Mouse (Mus musculus): Measurements from ENCODE around the gene Ywhae. TPM values are rescaled to one million over a fixed set of nuclear protein-coding genes. Genes with fewer than 3 reads are reported as not detected.

Gene Ywhae
- total and polyA plus RNA-seq, 3 experiments: 57.3 to 668 (median 656) TPM

DNA sequence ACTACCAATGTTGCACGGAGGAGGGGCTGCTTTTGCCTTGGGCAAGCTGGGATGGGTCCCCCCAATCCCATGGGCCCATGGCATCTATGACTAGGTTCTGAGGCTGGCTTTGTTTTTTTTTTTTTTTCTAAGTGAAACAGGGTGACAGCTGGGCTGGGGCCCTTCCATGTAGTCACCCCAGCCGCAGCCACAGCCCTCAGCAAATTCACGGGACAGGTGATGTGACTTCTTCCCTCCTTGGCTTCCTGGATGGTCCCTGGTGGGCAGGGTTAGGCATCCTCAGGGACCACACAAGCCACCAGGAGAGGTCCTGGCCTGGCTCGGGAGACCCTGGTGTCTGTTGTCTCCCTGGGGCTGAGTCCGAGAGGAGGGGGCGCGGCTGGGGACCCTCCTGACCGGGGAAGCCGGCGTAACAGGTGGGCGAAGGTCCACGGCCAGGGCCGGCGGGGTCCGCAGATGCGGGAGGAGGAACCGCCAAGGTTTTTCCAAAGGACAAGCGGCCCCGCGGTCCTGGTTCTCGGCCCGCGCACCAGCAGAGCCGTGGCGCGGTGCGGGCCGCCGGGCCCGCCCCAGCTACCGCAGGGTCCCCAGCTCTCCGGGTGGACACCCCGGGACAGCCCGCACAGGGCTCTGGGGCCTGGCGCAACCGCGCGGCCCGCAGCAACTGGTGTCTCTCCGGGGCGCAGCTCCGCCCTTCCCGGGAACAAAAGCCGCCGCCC lies 62.1 kb downstream of the Ywhae start:
- peak; percentile 73 for DNase-seq

DNA sequence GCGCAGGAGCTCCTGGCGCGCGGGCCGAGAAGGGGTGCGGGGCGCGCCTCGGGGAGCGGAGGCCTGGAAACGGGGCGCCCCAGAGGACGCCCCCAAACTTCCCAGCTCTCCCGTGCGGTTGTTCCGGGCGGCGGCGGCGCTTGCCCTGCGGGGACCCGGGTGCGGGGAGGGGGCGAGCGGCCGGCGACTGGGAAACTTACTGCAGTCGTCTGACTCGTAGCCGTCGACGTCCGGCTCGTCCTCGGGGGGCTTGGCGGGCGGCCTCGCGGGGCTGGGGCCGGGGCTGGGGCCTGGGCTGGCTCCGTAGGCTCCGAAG lies 62.6 kb downstream of the Ywhae start:
- no peak for DNase-seq

DNA sequence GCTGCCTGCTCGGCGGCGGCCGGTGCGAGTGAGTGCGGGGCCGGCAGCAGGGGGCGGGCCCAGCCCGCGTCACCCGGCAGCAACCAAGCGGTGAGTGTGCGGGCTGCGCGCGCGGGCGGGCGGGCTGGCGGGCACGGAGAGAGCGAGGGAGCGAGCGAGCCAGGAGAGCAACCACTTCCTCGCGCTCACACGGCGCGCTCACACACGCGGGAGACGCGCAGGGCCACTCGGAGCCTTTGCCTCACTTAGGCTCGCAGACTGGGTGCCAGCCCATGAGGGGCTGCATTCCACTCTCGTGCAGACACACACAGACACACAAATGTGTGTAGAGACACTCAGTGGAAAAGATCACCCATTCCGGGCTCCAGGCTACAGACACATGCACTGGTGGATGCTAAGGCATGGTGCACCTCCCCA lies 63.4 kb downstream of the Ywhae start, which contains the start of gene Doc2b:
Gene Doc2b, minus strand, starts transcription at position 21 of the 417 bp plus-strand sequence.
- DNase-seq: peak; percentile 81

DNA sequence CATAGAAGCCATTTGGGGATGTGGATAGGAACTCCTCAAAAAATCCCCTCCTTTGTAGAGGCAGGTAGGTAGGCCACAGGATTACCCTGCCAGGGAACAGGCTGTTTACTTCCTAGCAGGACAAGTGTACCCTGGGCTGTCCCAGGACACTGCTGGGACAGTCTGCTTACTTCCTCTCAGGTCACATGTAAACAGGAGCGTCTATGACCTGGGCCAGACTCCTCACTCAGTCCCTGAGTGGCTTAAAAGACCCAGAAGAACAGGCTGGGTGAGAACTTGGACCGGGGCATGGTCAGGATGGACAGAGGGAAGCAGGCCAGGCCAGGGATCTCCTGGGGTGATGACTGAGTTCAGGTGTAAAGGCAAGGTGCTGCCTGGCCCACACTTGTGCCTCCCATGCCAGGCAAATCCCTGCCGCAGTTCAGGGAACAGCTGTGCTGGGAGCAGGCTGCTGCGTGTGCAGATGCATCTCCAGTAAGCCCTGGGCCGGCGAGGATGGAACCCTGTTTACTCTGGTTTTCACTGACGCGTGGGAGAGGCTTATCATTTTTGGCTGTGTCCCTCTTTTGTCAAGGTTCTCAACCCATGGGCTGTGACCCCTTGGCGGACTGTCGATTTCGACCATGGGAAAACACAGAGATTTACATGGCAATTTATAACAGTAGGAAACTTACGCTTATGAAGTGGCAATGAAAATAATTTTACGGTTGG lies 64.0 kb downstream of the Ywhae start:
- DNase-seq: no peak

DNA sequence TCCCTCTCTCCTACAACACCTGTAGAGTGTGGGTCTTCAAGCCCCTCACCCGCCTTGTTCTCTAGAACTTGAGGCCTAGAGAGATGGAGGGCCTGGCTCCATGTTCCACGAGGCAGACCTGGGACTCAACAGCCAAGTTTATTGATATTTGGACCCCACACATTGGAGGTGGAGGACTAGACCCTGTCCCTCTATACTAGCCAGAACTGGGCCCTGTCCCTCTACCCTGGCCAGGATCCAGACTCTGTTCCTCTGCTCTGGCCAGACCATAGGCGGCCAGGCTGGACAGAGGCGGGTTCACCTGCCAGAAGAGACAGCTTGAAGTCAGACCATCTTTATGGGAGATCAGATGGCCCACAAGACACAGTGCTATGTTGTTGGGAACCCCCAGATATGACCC lies 68.7 kb downstream of the Ywhae start:
- no peak for DNase-seq

DNA sequence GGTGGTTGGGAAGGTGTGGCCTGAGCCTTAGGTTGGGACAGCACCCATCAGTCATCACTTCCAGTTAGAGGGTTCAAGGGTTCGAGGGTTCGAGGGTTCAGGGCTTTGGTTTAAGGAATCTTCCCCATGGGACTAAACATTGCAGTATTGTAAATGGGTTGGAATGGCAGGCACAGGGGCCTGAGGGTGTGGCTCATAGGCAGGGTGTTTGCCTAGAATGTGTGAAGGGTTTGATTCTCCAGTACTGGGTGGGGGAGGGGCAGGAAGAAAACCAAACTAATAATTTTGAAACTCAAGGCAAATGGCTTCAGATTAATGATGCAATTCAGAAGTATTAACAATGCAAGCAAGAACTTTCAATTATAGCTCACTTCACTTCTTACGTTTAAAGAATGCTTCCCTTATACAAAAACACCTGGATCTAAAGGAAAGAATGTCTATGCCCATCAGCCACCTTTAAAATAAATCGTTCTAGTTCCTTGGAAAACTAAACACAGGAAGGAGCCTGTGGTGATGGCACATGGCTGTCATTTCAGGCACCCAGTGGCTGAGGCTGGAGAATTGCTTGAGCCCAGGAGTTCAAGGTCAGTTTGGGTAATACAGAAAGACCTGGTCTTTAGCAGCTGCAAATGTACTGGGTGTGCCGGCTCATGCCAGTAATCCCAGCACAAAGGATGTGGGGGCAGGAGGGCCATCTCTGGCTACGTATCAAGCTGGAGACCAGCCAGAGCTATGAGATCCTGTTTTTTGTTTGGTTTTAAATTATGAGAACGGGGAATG lies 69.3 kb downstream of the Ywhae start:
- DNase-seq: no peak

DNA sequence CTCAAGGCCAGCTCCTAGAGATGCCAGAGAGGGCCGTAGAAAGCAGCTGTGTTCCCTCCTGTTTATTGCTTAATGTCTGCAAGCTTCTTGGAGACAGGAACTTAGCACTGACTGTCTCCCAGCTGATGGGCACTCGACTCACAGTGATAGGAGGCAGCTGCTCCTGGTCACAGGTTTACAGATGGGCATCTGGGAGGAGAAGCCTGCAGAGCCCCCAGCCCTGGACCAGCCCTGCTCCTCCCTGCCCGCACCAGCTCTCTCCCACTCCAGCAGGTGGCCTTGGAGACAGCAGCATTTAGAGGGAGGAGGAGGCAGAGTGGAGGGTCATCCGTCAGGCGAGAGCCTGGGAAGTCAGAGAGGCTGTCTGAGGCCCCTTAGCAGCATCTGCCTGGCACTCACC lies 74.8 kb downstream of the Ywhae start:
- DNase-seq: peak; percentile 64

DNA sequence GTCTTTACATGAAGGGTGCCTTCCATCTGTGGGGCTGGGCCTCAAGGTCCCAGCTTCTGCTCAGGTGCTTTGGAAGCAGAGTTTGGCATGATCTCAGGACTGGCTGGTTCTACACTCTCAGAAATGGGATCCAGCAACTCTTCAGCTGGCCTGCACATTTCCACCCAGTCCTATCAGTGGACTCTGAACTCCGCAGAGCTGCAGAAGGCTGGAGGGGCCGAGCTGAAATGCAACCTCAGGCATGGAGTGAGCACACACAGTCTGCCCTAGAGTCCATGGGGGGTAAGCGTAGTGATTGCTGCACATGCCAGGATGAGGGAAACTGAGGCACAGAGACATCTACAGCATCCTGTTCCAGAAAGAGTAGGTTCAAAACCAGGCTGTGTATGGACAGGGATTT lies 77.9 kb downstream of the Ywhae start:
- no peak for DNase-seq

DNA sequence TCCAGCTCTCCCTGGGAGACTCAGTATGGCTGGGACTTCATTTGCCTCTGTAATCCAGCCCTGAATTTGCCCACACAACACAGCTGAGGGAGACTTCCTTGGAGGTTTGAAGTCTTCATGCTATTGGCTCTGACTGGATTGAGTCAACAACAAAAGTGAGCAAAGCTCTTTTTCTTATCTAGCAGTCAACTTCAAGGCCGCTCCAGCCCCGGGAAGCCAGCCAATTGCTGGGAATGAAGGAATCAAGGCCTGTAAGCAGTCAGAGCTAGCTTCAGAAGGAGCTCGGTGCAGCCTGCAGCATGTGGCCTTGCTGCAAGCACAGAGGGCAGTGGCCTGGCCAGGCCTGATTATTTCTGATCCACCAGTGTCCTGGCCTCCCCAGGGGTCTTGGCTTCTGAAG lies 79.2 kb downstream of the Ywhae start:
- peak; percentile 99 for DNase-seq

DNA sequence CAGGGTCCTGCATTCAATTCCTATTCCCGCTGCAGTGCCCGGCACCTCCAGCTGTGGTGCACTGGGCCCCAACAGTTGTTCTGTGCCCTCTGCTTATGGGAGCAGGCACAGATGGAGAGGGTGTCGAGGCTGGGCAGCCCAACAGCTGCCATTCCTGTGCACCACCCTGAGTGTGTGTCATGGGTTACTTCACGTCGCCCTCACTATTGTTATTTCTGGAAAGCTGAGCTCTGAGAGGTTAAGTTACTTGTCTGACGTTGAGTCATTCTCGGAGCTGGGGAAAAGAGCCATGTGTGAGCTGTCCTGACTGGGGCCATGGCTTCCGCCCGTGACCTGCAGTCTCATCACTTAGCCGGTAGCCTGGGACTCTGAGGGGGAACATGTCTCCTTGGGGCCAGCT lies 80.4 kb downstream of the Ywhae start:
- peak; percentile 80 for DNase-seq

Other genes starting within 250 kb of the Ywhae start
- gene Prpf8, start 246.1 kb upstream of the Ywhae start, total RNA-seq (2021): 100 to 1,000 TPM; 132 to 162 TPM
- 43.2 and 58.6 TPM in 2 replicates for gene Prpf8, start 246.1 kb upstream of the Ywhae start, polyA plus RNA-seq (2012; rRNA removed)
- 10 to 100 TPM; 12.1 to 13.2 TPM for gene Rilp, start 222.8 kb upstream of the Ywhae start, total RNA-seq (2021)
- 8.8 and 10.0 TPM in 2 replicates for gene Rilp, start 222.8 kb upstream of the Ywhae start, polyA plus RNA-seq (2012; rRNA removed)
- 1 to 10 TPM; 7.5 to 7.8 TPM for gene Scarf1, start 219.3 kb upstream of the Ywhae start, total RNA-seq (2021)
- gene Scarf1, start 219.3 kb upstream of the Ywhae start, polyA plus RNA-seq (2012; rRNA removed): 27.4 and 33.5 TPM in 2 replicates
- 10 to 100 TPM; 21.2 to 38.3 TPM for gene Slc43a2, start 201.2 kb upstream of the Ywhae start, total RNA-seq (2021)
- 28.2 and 28.7 TPM in 2 replicates for gene Slc43a2, start 201.2 kb upstream of the Ywhae start, polyA plus RNA-seq (2012; rRNA removed)
- 100 to 1,000 TPM; 185 to 186 TPM for gene Pitpna, start 144.8 kb upstream of the Ywhae start, total RNA-seq (2021)
- 42.6 and 97.6 TPM in 2 replicates for gene Pitpna, start 144.8 kb upstream of the Ywhae start, polyA plus RNA-seq (2012; rRNA removed)
- 10 to 100 TPM; 32.9 to 42.3 TPM for gene Inpp5k, start 101.9 kb upstream of the Ywhae start, total RNA-seq (2021)
- 38.0 and 50.0 TPM in 2 replicates for gene Inpp5k, start 101.9 kb upstream of the Ywhae start, polyA plus RNA-seq (2012; rRNA removed)
- gene Myo1c, start 82.4 kb upstream of the Ywhae start, total RNA-seq (2021): 100 to 1,000 TPM; 136 to 174 TPM
- gene Myo1c, start 82.4 kb upstream of the Ywhae start, polyA plus RNA-seq (2012; rRNA removed): 74.7 and 101 TPM in 2 replicates
- 100 to 1,000 TPM; 105 to 110 TPM for gene Crk, start 53.6 kb upstream of the Ywhae start, total RNA-seq (2021)
- gene Crk, start 53.6 kb upstream of the Ywhae start, polyA plus RNA-seq (2012; rRNA removed): 201 and 233 TPM in 2 replicates
- gene Doc2b, start 63.2 kb downstream of the Ywhae start, total RNA-seq (2021): 10 to 100 TPM; 10.6 to 23.5 TPM
- 9.5 and 13.9 TPM in 2 replicates for gene Doc2b, start 63.2 kb downstream of the Ywhae start, polyA plus RNA-seq (2012; rRNA removed)
- gene Rph3al, start 205.6 kb downstream of the Ywhae start, total RNA-seq (2021): 10 to 100 TPM; 16.6 to 18.0 TPM
- gene Rph3al, start 205.6 kb downstream of the Ywhae start, polyA plus RNA-seq (2012; rRNA removed): 19.6 and 20.4 TPM in 2 replicates